Mouse (Mus musculus) E14TG2a.4 (cell line): ENCODE results near the gene Dusp3.
A peak's percentile ranks its signal among the peaks of the same experiment; 100 is the strongest.

Experiments used
- CTCF ChIP-seq: conservative IDR thresholded peaks from 2 replicates; pipeline ENCODE4 v1.5.1; 2014; ENCODE audit warnings: low read length
- NANOG ChIP-seq: IDR thresholded peaks from 2 replicates; pipeline ENCODE4 v1.6.1; 2014; ENCODE audit warnings: borderline replicate concordance, low read length, mixed read lengths

GRCm38 (mm10) chr11:101928030-101928762 is 58.6 kb downstream of the Dusp3 start:
- TF ChIP-seq CTCF (peak; percentile 60), NANOG (no peak)
